Mouse (Mus musculus): ENCODE data around the gene Rae1.

Gene Rae1

GRCm38 (mm10) chr2:172982776-172983561 lies 16.9 kb upstream of the Rae1 start:
- intact Hi-C loops (cut with DNase I), result no loop called here

DNA sequence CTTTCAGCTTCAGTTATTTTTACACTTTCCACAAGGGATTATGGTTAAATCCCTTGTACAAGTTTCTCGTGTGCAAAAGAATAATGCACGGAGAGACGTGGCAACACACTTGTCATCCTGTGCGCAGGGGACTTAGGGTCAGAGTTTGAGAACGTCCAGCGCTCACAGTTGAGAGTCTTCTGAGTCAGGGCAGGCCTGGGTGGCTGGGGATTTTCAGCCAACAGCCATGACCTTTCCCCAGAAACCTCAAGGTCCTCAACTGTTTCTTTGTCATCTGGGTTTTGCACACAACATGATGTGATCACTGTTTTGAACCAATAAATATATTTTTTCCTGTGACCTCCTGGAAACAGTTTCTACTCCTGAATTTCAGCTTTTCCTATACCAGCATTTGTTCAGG lies 9.8 kb upstream of the Rae1 start:
- intact Hi-C loops (cut with DNase I), result loop anchor here (10.0 kb wide), 2 partner anchors 45 to 515 kb away; partner anchors contain the start of genes Bmp7 and Fam209

GRCm38 (mm10) chr2:172996207-172996606 lies 3.7 kb upstream of the Rae1 start:
- intact Hi-C loops (cut with DNase I), result loop anchor here (1.0 to 10.0 kb wide), 3 partner anchors 51 to 521 kb away; partner anchors contain the start of genes Bmp7 and Fam209

DNA sequence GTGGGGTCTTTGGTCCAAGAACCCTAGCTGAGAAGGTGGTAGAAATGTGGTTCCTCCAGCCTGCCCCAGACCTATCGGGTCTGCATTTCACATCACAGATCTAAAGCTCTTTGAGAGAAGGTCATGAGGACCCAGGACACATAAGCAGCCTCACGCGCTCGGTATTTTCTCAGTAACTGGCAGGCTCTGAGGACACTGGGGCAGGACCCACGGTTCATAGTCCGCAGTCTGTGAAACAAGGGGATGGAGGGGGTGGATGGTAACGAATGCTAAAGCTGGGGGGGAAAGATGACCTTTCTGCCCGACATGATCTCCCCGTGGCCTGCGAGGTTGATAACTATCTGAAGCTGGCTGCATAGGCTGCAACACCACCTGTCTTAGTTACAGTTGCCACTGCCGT lies 2.2 kb upstream of the Rae1 start:
- intact Hi-C loops (cut with DNase I), result loop anchor here (2.0 to 10.0 kb wide), 3 partner anchors 53 to 523 kb away; partner anchors contain the start of genes Bmp7 and Fam209

DNA sequence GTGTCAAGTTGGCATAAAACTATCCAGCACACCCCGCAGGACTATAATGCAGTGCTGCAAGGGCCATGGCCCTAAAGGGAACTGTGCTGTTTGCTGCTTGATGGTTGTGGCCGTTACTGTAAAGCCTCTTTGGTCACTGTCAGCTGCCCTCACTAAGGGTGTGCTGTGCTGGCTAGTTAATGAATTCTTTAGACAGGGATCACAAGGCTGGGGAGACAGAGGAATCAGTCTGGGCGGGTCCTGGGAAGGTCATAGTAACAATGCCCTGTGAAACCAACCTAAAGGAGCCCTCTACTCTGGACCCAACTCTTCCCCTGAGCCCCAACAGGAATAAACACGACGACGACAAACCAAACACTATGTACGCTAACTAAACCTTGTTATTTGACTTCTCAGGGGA lies 1.4 kb upstream of the Rae1 start:
- intact Hi-C loops (cut with DNase I), result loop anchor here (2.0 to 10.0 kb wide), 3 partner anchors 54 to 524 kb away; partner anchors contain the start of genes Bmp7 and Fam209

GRCm38 (mm10) chr2:173000285-173000652 lies 352 bp downstream of the Rae1 start:
- intact Hi-C loops (cut with DNase I), result no loop called here

DNA sequence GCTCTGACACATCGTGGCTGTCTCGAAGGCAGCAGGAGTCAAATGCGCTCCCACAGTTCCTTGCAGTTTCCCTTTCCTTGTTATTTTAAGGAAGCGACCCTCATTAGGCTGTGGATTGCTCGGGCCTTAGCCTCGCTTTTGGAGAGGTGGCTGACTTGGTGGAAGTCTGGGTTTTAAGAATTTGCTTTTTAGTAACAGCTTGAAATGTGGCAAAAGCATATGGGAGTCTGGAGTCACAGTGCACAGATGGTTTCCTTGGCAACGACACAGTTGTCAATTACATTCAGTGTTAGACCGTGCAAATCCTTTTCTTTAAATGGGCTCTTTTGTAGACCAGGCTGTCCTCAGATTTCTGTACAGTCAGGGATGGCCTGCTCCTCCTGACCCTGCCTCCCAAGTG lies 1.0 kb downstream of the Rae1 start:
- intact Hi-C loops (cut with DNase I), result no loop called here

DNA sequence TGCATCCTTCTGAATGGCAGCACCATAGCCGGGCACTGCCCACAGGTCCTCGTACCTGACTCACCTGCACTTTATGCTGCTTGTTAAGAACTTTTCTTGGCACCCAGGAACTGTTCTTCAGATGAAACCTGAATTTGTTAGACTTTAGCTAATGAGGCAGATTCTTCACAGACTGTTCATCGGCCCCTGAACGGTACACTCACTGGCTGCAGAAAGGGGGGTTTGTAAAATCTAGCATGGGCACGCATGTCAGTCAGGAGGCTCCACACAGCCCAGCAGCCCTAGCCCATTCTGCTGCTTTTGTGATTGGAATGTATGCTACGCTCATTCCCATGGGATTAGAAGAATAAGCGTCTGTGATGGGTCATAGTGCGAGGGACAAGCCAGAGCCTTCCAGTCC lies 3.8 kb downstream of the Rae1 start:
- intact Hi-C loops (cut with DNase I), result no loop called here

GRCm38 (mm10) chr2:173010220-173010717 lies 10.4 kb downstream of the Rae1 start:
- intact Hi-C loops (cut with DNase I), result no loop called here

DNA sequence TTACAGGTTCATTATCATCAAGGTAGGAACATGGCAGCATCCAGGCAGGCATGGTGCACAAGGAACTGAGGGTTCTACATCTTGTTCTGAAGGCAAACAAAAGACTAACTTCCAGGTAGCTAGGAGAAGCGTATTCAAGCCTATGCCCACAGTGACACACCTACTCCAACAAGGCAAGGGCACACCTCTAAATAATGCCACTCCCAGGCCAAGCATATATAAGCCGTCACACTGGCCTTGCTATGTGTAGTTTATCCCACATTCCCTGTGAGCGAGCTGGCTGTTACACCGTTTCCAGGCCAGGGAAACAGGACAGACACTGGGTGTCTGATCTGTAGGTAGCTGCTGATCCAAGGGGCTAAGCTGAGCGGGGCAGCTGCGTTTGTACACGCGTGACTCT lies 11.5 kb downstream of the Rae1 start:
- intact Hi-C loops (cut with DNase I), result no loop called here

- intact Hi-C loops (cut with DNase I), result no loop called here
Measured at GRCm38 (mm10) chr2:173014741-173015287, 14.9 kb downstream of the Rae1 start.

DNA sequence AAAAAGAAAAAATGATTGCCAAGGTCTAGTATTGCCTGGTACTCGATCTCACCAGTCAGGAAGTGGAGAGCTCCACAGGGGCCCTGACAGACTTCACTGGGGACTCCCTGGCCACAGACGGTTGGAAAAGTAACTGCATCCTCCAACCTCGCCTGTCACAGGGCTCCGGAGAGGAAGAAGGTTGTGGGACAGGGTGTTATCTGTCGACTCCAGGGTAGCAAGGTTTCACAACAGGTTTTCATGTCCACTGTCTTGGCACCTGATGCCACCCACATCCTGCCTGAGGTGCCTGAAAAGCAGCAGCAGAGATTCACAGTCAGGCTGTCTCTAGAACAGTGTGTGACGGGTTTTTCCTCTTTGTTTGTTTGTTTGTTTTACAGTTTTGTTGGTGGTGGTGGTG lies 18.0 kb downstream of the Rae1 start:
- intact Hi-C loops (cut with DNase I), result no loop called here

GRCm38 (mm10) chr2:173018618-173019017 lies 18.7 kb downstream of the Rae1 start:
- intact Hi-C loops (cut with DNase I), result no loop called here

- intact Hi-C loops (cut with DNase I), result no loop called here
Measured at GRCm38 (mm10) chr2:173019322-173019721, 19.4 kb downstream of the Rae1 start.

DNA sequence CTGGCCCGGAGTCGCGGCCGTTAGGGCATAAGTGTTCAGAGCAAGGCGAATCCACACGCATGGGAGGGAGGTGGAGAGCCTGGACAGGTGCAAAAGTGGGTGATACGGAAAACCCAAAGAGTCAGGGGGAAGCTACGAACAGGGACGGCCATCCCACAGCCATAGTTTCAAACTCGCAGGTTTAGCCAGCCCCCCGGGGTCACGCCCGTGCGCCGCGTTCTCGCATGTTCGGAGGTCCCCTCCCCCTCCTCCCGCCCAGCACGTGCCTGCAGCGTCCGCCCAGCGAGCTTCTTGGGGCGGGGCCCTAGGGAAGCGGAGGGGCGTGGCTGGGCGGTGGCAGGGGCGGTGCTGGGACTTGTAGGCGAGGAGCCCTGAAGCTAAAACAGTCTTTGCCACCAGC lies 19.9 kb downstream of the Rae1 start:
- intact Hi-C loops (cut with DNase I), result no loop called here

DNA sequence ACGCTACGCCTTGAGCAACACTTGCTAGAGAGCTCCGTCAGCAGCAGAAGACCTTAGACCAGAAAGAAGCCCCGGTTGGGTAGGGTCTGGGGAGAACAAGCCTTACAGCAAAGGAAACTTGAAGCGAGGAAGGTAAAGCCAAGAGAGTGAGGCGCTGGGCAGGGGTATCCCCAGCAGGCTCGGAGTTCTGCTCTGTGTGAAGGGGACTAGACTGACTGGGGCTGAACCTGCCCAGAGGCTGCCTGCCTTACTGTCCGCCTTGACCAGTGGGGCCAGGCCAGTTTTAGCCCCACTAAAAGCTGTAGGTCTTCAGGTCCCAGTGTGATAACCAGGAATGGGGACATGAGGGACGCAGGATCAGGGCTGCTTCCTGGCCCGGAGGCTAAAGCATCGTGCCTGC lies 20.5 kb downstream of the Rae1 start, which contains the start of gene Rbm38:
TSS of gene Rbm38 (plus strand) at position 69 of the 400 bp plus-strand sequence.
- intact Hi-C loops (cut with DNase I), result no loop called here

DNA sequence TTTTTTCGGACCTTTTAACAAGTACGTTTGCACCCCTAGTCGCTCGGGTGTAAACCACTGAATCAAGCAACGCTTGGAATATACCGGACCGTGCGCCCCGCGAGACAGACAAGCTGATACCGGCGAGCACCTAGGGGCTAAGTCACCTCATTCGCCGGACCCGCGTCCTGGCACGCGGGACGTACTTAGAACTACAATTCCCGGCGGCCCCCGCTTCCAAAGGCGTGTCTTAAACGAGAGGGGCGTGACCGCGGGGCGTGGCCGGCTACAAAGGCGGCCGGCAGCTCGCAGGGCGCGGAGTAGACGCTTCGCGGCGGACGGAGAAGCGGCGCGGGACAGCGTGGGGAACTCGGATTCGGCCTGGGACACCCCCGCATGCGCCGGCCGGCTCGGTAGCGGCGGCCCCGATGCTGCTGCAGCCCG lies 21.7 kb downstream of the Rae1 start:
- intact Hi-C loops (cut with DNase I), result no loop called here

DNA sequence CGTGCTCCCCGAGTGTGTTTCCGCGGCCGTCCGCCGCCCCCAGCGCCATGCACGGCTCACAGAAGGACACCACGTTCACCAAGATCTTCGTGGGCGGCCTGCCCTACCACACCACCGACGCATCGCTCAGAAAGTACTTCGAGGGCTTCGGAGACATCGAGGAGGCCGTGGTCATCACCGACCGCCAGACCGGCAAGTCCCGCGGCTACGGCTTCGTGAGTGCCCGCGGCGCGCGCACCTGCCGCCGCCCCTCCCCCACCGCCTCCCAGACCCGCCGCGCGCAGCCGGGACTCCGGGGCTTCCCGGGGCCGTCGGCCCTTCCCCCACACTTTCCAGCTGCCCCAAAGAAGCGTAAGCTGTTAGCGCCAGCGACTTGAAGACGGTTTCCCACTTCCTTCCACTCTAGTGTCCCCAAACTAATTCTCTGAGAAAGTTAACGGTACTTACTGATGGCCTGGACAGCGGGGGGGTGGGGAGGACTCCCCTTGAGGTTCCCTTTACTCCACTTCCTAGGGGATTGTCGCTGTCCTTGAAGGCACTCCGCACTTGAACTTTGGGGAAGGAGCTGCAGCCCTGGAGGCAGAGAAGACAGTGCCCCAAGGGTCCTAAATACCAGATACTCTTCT lies 22.3 kb downstream of the Rae1 start:
- intact Hi-C loops (cut with DNase I), result no loop called here

DNA sequence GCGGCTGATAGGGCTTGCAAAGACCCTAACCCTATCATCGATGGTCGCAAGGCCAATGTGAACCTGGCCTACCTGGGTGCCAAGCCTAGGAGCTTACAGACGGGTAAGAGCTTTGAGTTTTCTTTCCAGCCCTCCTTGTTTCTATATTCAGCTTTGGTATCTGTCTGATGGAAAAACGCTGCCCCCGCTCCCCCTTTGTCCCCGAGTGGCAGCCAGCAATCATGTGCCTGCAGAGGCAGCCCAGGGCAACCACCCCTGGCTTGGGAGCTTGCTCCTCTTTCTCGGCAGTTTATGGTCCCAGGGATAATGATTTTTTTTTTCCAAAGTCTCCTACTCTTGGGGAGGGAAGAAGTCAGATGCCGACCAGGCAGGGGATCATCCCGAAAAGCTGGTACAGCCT lies 22.9 kb downstream of the Rae1 start:
- intact Hi-C loops (cut with DNase I), result no loop called here

DNA sequence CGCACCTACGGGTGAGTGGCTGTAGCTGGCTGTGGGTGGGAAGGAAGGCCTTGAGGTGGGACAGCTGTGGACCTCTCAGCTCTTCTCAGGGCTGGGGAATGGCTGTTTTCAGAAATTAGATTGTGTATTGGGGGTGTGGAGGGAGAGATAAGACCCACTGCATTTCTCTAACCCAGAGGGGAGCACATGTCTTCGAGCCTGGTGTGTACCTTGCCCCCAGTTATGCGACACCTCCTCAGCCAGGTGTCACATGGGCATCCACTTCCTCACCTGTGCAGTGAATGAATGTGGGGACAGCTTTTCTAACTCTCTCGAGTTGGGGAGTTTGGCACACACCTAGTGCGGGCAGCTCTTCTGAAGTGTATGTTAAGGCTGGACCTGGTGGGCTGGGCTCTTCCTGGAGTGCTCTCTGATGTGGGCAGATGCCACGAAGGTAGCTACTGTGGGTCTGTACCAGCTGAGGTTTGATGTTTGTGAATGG lies 23.5 kb downstream of the Rae1 start:
- intact Hi-C loops (cut with DNase I), result no loop called here

- intact Hi-C loops (cut with DNase I), result no loop called here
Measured at GRCm38 (mm10) chr2:173023966-173024365, 24.0 kb downstream of the Rae1 start.

DNA sequence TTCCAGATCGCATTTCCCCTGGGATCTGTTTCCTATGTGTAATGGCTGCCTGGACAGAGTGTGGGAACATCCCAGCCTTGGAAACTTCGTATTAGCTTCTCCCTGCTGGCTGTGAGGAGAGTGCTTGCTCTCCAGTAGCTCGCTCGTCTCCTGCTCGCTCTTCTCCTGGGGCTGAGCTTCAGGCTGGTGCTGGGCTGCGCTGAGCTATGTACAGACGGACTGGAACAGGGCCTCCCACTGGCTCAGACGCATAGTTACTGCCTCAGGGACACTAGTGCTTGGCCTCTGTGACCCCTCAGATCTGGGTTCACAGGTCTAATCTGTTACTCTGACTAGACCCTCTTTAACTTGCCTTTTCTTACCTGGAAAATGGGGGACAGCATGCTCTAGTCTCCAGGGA lies 24.5 kb downstream of the Rae1 start:
- intact Hi-C loops (cut with DNase I), result no loop called here

All from adrenal gland (tissue).